Mouse (Mus musculus): Measurements from ENCODE around the gene Zfp800. TPM values are rescaled to one million over a fixed set of nuclear protein-coding genes. Genes with fewer than 3 reads are reported as not detected.

Zfp800 gene
- polyA plus RNA-seq, 1 experiment, result 8.5 TPM

- Histone ChIP-seq H3K27me3 (ENCODE audit: control insufficient read depth, insufficient read depth, low read length) (no peaks in the 10 kb centered on the region), H3K4me3 (ENCODE audit: control insufficient read depth, insufficient read depth, low read length) (no peak overlapping the region), H3K36me3 (ENCODE audit: control insufficient read depth, insufficient read depth, low read length) (no peaks in the 10 kb centered on the region), H3K27ac (ENCODE audit: control insufficient read depth, insufficient read depth, low read length) (no peak overlapping the region), H3K4me1 (replicated peaks; ENCODE audit: control insufficient read depth, insufficient read depth, low read length) (no peaks in the 10 kb centered on the region)
- DNase-seq, result no peak
- no peak for TF ChIP-seq POLR2A (IDR thresholded peaks at IDR 0.05; ENCODE audit: control insufficient read depth, extremely low read depth, insufficient read depth, low read length, poor library complexity)
- TF ChIP-seq CTCF (IDR thresholded peaks at IDR 0.05; ENCODE audit: borderline replicate concordance, control insufficient read depth, extremely low read depth, insufficient read depth, low read length, poor library complexity), result no peak
- WGBS, result 73% methylated on average over 2 of the region's 2 CpGs
Observed at GRCm38 (mm10) chr6:28306702-28307101, 91.1 kb downstream of the Zfp800 start.

- Histone ChIP-seq H3K27me3 (ENCODE audit: control insufficient read depth, insufficient read depth, low read length) (no peaks in the 10 kb centered on the region), H3K36me3 (ENCODE audit: control insufficient read depth, insufficient read depth, low read length) (no peaks in the 10 kb centered on the region), H3K4me1 (replicated peaks; ENCODE audit: control insufficient read depth, insufficient read depth, low read length) (no peaks in the 10 kb centered on the region), H3K27ac (ENCODE audit: control insufficient read depth, insufficient read depth, low read length) (no peak overlapping the region), H3K4me3 (ENCODE audit: control insufficient read depth, insufficient read depth, low read length) (no peak overlapping the region)
- no peak for DNase-seq
- TF ChIP-seq CTCF (IDR thresholded peaks at IDR 0.05; ENCODE audit: borderline replicate concordance, control insufficient read depth, extremely low read depth, insufficient read depth, low read length, poor library complexity), result no peak
- no peak for TF ChIP-seq POLR2A (IDR thresholded peaks at IDR 0.05; ENCODE audit: control insufficient read depth, extremely low read depth, insufficient read depth, low read length, poor library complexity)
- WGBS, result 87% methylated on average over 8 of the region's 8 CpGs
Observed at GRCm38 (mm10) chr6:28296306-28296705, 101.5 kb downstream of the Zfp800 start.

- 89% methylated on average over 7 of the region's 7 CpGs for WGBS
- H3K4me3 ChIP-seq (ENCODE audit: control insufficient read depth, insufficient read depth, low read length), result no peak overlapping the region
- no peak overlapping the region for H3K27ac ChIP-seq (ENCODE audit: control insufficient read depth, insufficient read depth, low read length)
- H3K4me1 ChIP-seq (replicated peaks; ENCODE audit: control insufficient read depth, insufficient read depth, low read length), result no peaks in the 10 kb centered on the region
- no peak for TF ChIP-seq POLR2A (IDR thresholded peaks at IDR 0.05; ENCODE audit: control insufficient read depth, extremely low read depth, insufficient read depth, low read length, poor library complexity)
- no peak for TF ChIP-seq CTCF (IDR thresholded peaks at IDR 0.05; ENCODE audit: borderline replicate concordance, control insufficient read depth, extremely low read depth, insufficient read depth, low read length, poor library complexity)
- no peak for DNase-seq
- no peaks in the 10 kb centered on the region for H3K36me3 ChIP-seq (ENCODE audit: control insufficient read depth, insufficient read depth, low read length)
- H3K27me3 ChIP-seq (ENCODE audit: control insufficient read depth, insufficient read depth, low read length), result no peaks in the 10 kb centered on the region
Observed at GRCm38 (mm10) chr6:28295581-28295980, 102.2 kb downstream of the Zfp800 start.

- WGBS, result 75% methylated on average over 6 of the region's 6 CpGs
Observed at GRCm38 (mm10) chr6:28292810-28293209, 105.0 kb downstream of the Zfp800 start.

GRCm38 (mm10) chr6:28279886-28280285, 117.9 kb downstream of the Zfp800 start:
- Histone ChIP-seq H3K4me3 (ENCODE audit: control insufficient read depth, insufficient read depth, low read length) (no peak overlapping the region), H3K4me1 (replicated peaks; ENCODE audit: control insufficient read depth, insufficient read depth, low read length) (no peaks in the 10 kb centered on the region), H3K36me3 (ENCODE audit: control insufficient read depth, insufficient read depth, low read length) (no peaks in the 10 kb centered on the region), H3K27ac (ENCODE audit: control insufficient read depth, insufficient read depth, low read length) (no peak overlapping the region), H3K27me3 (ENCODE audit: control insufficient read depth, insufficient read depth, low read length) (no peaks in the 10 kb centered on the region)
- TF ChIP-seq CTCF (IDR thresholded peaks at IDR 0.05; ENCODE audit: borderline replicate concordance, control insufficient read depth, extremely low read depth, insufficient read depth, low read length, poor library complexity) (no peak), POLR2A (IDR thresholded peaks at IDR 0.05; ENCODE audit: control insufficient read depth, extremely low read depth, insufficient read depth, low read length, poor library complexity) (no peak)
- DNase-seq, result no peak
- 86% methylated on average over 2 of the region's 2 CpGs for WGBS

More at GRCm38 (mm10) chr6:28292810-28293209, 105.0 kb downstream of the Zfp800 start:
- no peak for DNase-seq
- no peak overlapping the region for H3K4me3 ChIP-seq (ENCODE audit: control insufficient read depth, insufficient read depth, low read length)
- H3K36me3 ChIP-seq (ENCODE audit: control insufficient read depth, insufficient read depth, low read length), result no peaks in the 10 kb centered on the region
- H3K27ac ChIP-seq (ENCODE audit: control insufficient read depth, insufficient read depth, low read length), result no peak overlapping the region
- TF ChIP-seq CTCF (IDR thresholded peaks at IDR 0.05; ENCODE audit: borderline replicate concordance, control insufficient read depth, extremely low read depth, insufficient read depth, low read length, poor library complexity) (no peak), POLR2A (IDR thresholded peaks at IDR 0.05; ENCODE audit: control insufficient read depth, extremely low read depth, insufficient read depth, low read length, poor library complexity) (no peak)
- H3K27me3 ChIP-seq (ENCODE audit: control insufficient read depth, insufficient read depth, low read length), result no peaks in the 10 kb centered on the region
- H3K4me1 ChIP-seq (replicated peaks; ENCODE audit: control insufficient read depth, insufficient read depth, low read length), result no peaks in the 10 kb centered on the region

GRCm38 (mm10) chr6:28262198-28262621, 135.6 kb downstream of the Zfp800 start:
- DNase-seq, result no peak
- peak overlapping the region; percentile 98 for H3K4me3 ChIP-seq (ENCODE audit: control insufficient read depth, insufficient read depth, low read length)
- WGBS, result under 1% methylated on average over 29 of the region's 29 CpGs
- peaks cover 7% of the 10 kb centered on the region; the same call in 1 of the 2 replicates for H3K36me3 ChIP-seq (ENCODE audit: control insufficient read depth, insufficient read depth, low read length)
- no peaks in the 10 kb centered on the region for H3K27me3 ChIP-seq (ENCODE audit: control insufficient read depth, insufficient read depth, low read length)
- H3K4me1 ChIP-seq (replicated peaks; ENCODE audit: control insufficient read depth, insufficient read depth, low read length), result peaks cover 9% of the 10 kb centered on the region
- TF ChIP-seq POLR2A (IDR thresholded peaks at IDR 0.05; ENCODE audit: control insufficient read depth, extremely low read depth, insufficient read depth, low read length, poor library complexity), result no peak
- 0 out of 2 replicates have a peak, but pooled peaks have one; percentile 8 for TF ChIP-seq CTCF (IDR thresholded peaks at IDR 0.05; ENCODE audit: borderline replicate concordance, control insufficient read depth, extremely low read depth, insufficient read depth, low read length, poor library complexity)
- no peak overlapping the region; the same call in 1 of the 2 replicates for H3K27ac ChIP-seq (ENCODE audit: control insufficient read depth, insufficient read depth, low read length)
